Mouse (Mus musculus): Measurements from ENCODE around the gene Myod1. TPM values are rescaled to one million over a fixed set of nuclear protein-coding genes. Genes with fewer than 3 reads are reported as not detected.

Gene Myod1
- total RNA-seq, 2 experiments from 2014 or later: 63.8 to 76.5 TPM

DNA sequence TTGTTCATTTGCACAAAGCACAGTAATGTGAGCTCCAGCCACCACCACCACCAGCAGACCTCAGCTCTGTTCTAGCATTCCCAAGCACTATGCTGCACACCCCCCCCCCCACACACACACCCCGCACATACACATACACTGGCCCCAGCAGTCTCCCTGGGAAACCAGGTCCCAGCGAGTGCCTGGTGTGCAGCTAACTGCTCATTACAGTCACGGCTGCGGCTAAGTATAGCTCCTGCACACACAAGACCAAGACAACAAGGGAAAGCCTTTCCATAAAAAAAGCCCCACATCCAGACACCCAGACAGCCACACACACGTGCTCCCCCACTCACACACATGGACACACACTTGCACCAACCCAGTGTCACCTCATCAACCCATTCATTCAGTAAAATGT is 36.5 kb downstream of the Myod1 start:
- DNase-seq (ENCODE audit: low spot score in 2 of 2): no peak

GRCm38 (mm10) chr7:46413959-46414725 is 37.9 kb downstream of the Myod1 start:
- DNase-seq (ENCODE audit: low spot score in 2 of 2): no peak

DNA sequence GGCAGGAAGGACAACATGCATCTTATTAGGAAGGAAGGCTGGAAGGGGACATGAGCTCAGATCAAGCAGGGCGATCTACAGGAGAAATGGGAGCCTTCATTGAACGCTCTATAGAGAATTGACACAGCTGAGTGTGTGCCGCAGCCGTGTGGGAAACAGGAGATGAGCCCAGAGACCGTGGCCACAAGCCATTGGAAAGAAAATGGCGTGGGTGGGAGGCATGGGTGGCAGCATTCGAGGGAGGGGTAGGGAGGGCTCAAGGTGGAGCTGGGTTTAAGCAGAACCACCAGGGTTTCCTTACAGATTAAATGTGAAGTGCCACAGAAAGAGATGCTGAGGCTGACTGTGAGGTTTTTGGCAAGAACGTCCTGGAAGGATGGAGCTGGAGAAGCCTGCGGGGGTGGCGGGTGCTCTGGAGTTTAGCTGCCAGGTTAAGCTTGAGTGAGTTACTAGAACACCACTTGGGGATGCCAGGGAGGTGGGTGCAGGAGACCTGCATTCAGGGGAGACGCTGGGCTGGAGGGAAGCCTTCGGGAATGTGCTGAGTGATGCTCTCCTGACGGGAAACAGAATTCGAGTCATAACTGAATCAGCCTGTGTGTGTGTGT is 39.6 kb downstream of the Myod1 start:
- no peak for DNase-seq (ENCODE audit: low spot score in 2 of 2)

- DNase-seq (ENCODE audit: low spot score in 2 of 2): no peak
Observed at GRCm38 (mm10) chr7:46417467-46417866, 41.2 kb downstream of the Myod1 start.

- DNase-seq (ENCODE audit: low spot score in 2 of 2): no peak
Observed at GRCm38 (mm10) chr7:46418102-46418622, 41.9 kb downstream of the Myod1 start.

GRCm38 (mm10) chr7:46421535-46421934 is 45.3 kb downstream of the Myod1 start:
- no peak for DNase-seq (ENCODE audit: low spot score in 2 of 2)

- DNase-seq (ENCODE audit: low spot score in 2 of 2): no peak
Observed at GRCm38 (mm10) chr7:46422052-46422763, 45.9 kb downstream of the Myod1 start.

GRCm38 (mm10) chr7:46422764-46423412 is 46.6 kb downstream of the Myod1 start:
- peak in 1 of 2 experiments; percentile 48 for DNase-seq (ENCODE audit: low spot score in 2 of 2)

GRCm38 (mm10) chr7:46423951-46424350 is 47.7 kb downstream of the Myod1 start:
- DNase-seq (ENCODE audit: low spot score in 2 of 2): no peak

GRCm38 (mm10) chr7:46425012-46425411 is 48.7 kb downstream of the Myod1 start:
- DNase-seq (ENCODE audit: low spot score in 2 of 2): no peak

Other genes starting within 250 kb of the Myod1 start
- 1 to 10 TPM; 4.6 to 6.3 TPM for gene Abcc8, start 196.4 kb upstream of the Myod1 start, total RNA-seq (2021)
- under 1 TPM; 0.52 to 0.88 TPM for gene Ush1c, start 138.0 kb upstream of the Myod1 start, total RNA-seq (2021)
- under 1 TPM; 0.21 to 0.34 TPM for gene Otog, start 135.5 kb upstream of the Myod1 start, total RNA-seq (2021)
- gene Kcnc1, start 20.0 kb downstream of the Myod1 start, total RNA-seq (2021): 10 to 100 TPM; 15.8 to 20.2 TPM

Data from gastrocnemius, postnatal 4 days (tissue).